Comparison of ENCODE assay signal across 10 mouse cellular contexts in the genomic region with DNA sequence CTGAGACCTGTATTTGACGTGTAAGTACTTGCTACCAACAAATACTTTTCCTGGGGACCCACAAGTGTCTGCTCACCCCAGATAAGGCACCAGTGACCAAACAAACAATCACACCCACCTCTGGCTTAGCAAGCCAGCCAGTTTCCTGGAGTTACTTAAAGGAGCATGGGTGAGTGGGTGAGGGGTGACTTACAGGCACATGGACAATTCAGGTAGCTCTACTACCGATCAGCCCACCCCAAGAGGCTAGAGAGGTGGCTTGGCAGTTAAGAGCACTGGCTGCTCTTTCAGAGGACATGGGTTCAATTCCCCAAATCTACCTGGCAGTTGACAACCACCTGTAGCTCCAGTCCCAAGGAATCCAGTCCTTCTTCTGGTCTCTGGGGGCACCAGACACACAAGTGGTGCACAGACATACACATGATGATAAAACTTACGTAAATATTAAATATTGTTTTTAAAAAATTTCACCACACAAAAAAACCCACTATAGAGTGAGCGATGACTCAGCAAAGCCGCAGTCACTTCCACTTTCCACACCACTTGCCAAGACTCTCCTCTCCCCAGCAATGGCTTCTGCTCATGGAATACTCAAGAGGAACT. TPM values are rescaled to one million over a fixed set of nuclear protein-coding genes. Genes with fewer than 3 reads are reported as not detected.
DNase-seq lines count a peak whose midpoint lies in the region; ATAC-seq and TF ChIP-seq lines count a peak whose summit lies in the region.
"Had no signal": no experiment of that assay in that cellular context is flagged by ENCODE, and none has a peak within 500 bp of the region (broad histone marks: within the 10 kb centered on the region; RNA-seq: fewer than 3 reads in every experiment).

No protein-coding gene starts in this region.

- WGBS in lung, postnatal 0 days, result 56% methylated on average over 5 of the region's 5 CpGs
- WGBS in liver, embryonic 14.5 days (ENCODE audit: insufficient replicate concordance), result 15% methylated on average over 5 of the region's 5 CpGs
- WGBS in stomach, embryonic 15.5 days, result 69% methylated on average over 5 of the region's 5 CpGs

- no peaks in the 10 kb centered on the region for H3K27me3 ChIP-seq in lung, postnatal 0 days (replicated peaks; ENCODE audit: insufficient read depth, low read length)
- H3K27me3 ChIP-seq in liver, embryonic 14.5 days (ENCODE audit: control insufficient read depth, insufficient read depth, low read length), result no peaks in the 10 kb centered on the region
- H3K27me3 ChIP-seq in stomach, embryonic 15.5 days (replicated peaks), result no peaks in the 10 kb centered on the region

- TF ChIP-seq CTCF in lung, postnatal 0 days (IDR thresholded peaks at IDR 0.05), result no peak
- no peak for TF ChIP-seq CTCF in liver, embryonic 14.5 days (IDR thresholded peaks at IDR 0.05; ENCODE audit: low read depth)

- no peak overlapping the region for H3K4me3 ChIP-seq in lung, postnatal 0 days (ENCODE audit: low read depth, low read length)
- no peak overlapping the region for H3K4me3 ChIP-seq in brown adipose tissue, adult 24 weeks (ENCODE audit: insufficient read depth, low read depth, low read length)
- H3K4me3 ChIP-seq in liver, embryonic 14.5 days (ENCODE audit: insufficient read depth in 1 of 2, low read depth in 2 of 2, low read length in 2 of 2), result peak overlapping the region; percentile 20 to 34; a peak in 3 of 4 replicates
- no peak overlapping the region for H3K4me3 ChIP-seq in stomach, embryonic 15.5 days (replicated peaks)

- H3K27ac ChIP-seq in lung, postnatal 0 days (ENCODE audit: low read length), result no peak overlapping the region
- H3K27ac ChIP-seq in brown adipose tissue, adult 24 weeks (replicated peaks; ENCODE audit: low read depth, low read length), result peak overlapping the region; percentile 56
- peak overlapping the region; percentile 94 for H3K27ac ChIP-seq in liver, embryonic 14.5 days
- no peak overlapping the region for H3K27ac ChIP-seq in stomach, embryonic 15.5 days

- H3K9ac ChIP-seq in lung, postnatal 0 days (replicated peaks; ENCODE audit: low read depth), result no peak overlapping the region
- peak overlapping the region; percentile 70 for H3K9ac ChIP-seq in liver, embryonic 14.5 days (replicated peaks)
- no peak overlapping the region for H3K9ac ChIP-seq in stomach, embryonic 15.5 days

- no peaks in the 10 kb centered on the region for H3K9me3 ChIP-seq in lung, postnatal 0 days (ENCODE audit: low read length)
- no peaks in the 10 kb centered on the region for H3K9me3 ChIP-seq in liver, embryonic 14.5 days (ENCODE audit: control insufficient read depth, low read length)
- H3K9me3 ChIP-seq in stomach, embryonic 15.5 days, result no peaks in the 10 kb centered on the region

- H3K36me3 ChIP-seq in lung, postnatal 0 days (ENCODE audit: insufficient read depth, low read length), result no peaks in the 10 kb centered on the region
- no peaks in the 10 kb centered on the region for H3K36me3 ChIP-seq in liver, embryonic 14.5 days (replicated peaks; ENCODE audit: control insufficient read depth, insufficient read depth, low read depth)
- no peaks in the 10 kb centered on the region for H3K36me3 ChIP-seq in stomach, embryonic 15.5 days

- peak; percentile 53 for DNase-seq in lung, postnatal 0 days (ENCODE audit: low spot score)
- no peak for DNase-seq in lung, postnatal 25 days (ENCODE audit: low spot score)
- peak; percentile 74 to 81 (median 76) for DNase-seq in liver, embryonic 14.5 days (ENCODE audit: low read depth in 3 of 3, low spot score in 3 of 3)
- no peak for DNase-seq in urinary bladder, adult 18-20 months (ENCODE audit: low spot score in 2 of 2)
- DNase-seq in cerebellum, adult 11 months, result no peak
- DNase-seq in left cerebral cortex, adult 18-20 months (ENCODE audit: low spot score in 2 of 2), result no peak
- DNase-seq: lung, postnatal 14 days had no signal

- TF ChIP-seq EP300 in lung, postnatal 0 days (IDR thresholded peaks at IDR 0.05), result no peak
- peak; percentile 86 for TF ChIP-seq EP300 in liver, embryonic 14.5 days (IDR thresholded peaks at IDR 0.05; ENCODE audit: low read depth)

- no peak overlapping the region for H3K4me2 ChIP-seq in lung, postnatal 0 days (replicated peaks; ENCODE audit: low read depth, low read length)
- H3K4me2 ChIP-seq in liver, embryonic 14.5 days (ENCODE audit: low read depth), result peak overlapping the region; percentile 72
- H3K4me2 ChIP-seq in stomach, embryonic 15.5 days, result no peak overlapping the region

- no peaks in the 10 kb centered on the region for H3K4me1 ChIP-seq in lung, postnatal 0 days (ENCODE audit: insufficient read depth, low read depth, low read length)
- peaks cover 9% of the 10 kb centered on the region for H3K4me1 ChIP-seq in brown adipose tissue, adult 24 weeks (ENCODE audit: control insufficient read depth, insufficient read depth, insufficient read length, low read length)
- peaks cover 36 to 53% of the 10 kb centered on the region in 2 experiments for H3K4me1 ChIP-seq in liver, embryonic 14.5 days (replicated peaks; ENCODE audit: control insufficient read depth in 2 of 2, insufficient read depth in 2 of 2, low read length in 1 of 2)
- no peaks in the 10 kb centered on the region for H3K4me1 ChIP-seq in stomach, embryonic 15.5 days

- peak; percentile 49 for ATAC-seq in lung, postnatal 0 days
- ATAC-seq in liver, embryonic 14.5 days (ENCODE audit: insufficient read depth), result peak; percentile 92
- ATAC-seq in stomach, embryonic 15.5 days (ENCODE audit: insufficient read depth, low FRiP score, low read depth), result peak; percentile 80; the same call in 1 of the 2 replicates
- ATAC-seq: inflammation-experienced regulatory T-cells, adult 6 months had no signal

RNA-seq across cellular contexts. Expression of a gene that starts 9.5 kb away (rescaled TPM):
- 44.5 and 48.8 TPM in 2 replicates for polyA plus RNA-seq in lung, postnatal 0 days (2015; fragmentation: Nextera tagmentation; extraction: Ambion mirVana)
- polyA plus RNA-seq in brown adipose tissue, adult 24 weeks (2012; ENCODE audit: insufficient read depth, insufficient read length, missing spikeins), result 11.0 and 13.5 TPM in 2 replicates
- polyA plus RNA-seq in liver, embryonic 14.5 days (2012; rRNA removed), result 27.3 and 32.1 TPM in 2 replicates
- polyA plus RNA-seq in liver, embryonic 14.5 days (2014; fragmentation: Nextera tagmentation; extraction: Ambion mirVana), result 45.2 and 50.5 TPM in 2 replicates
- 111 and 122 TPM in 2 replicates for polyA plus RNA-seq in stomach, embryonic 15.5 days (2015; fragmentation: Nextera tagmentation; extraction: Ambion mirVana)
- 100 to 1,000 TPM; 171 to 184 TPM for total RNA-seq in left cerebral cortex, adult 18-20 months (2021)

RNA-seq across cellular contexts. Expression of a gene that starts 30.6 kb away (rescaled TPM):
- polyA plus RNA-seq in lung, postnatal 0 days (2015; fragmentation: Nextera tagmentation; extraction: Ambion mirVana), result 362 and 394 TPM in 2 replicates
- polyA plus RNA-seq in brown adipose tissue, adult 24 weeks (2012; ENCODE audit: insufficient read depth, insufficient read length, missing spikeins), result 175 and 198 TPM in 2 replicates
- 78.6 and 107 TPM in 2 replicates for polyA plus RNA-seq in liver, embryonic 14.5 days (2012; rRNA removed)
- 397 and 402 TPM in 2 replicates for polyA plus RNA-seq in liver, embryonic 14.5 days (2014; fragmentation: Nextera tagmentation; extraction: Ambion mirVana)
- 473 and 509 TPM in 2 replicates for polyA plus RNA-seq in stomach, embryonic 15.5 days (2015; fragmentation: Nextera tagmentation; extraction: Ambion mirVana)
- total RNA-seq in left cerebral cortex, adult 18-20 months (2021), result 10 to 100 TPM; 68.6 to 71.2 TPM

RNA-seq across cellular contexts. Expression of a gene that starts 30.8 kb away (rescaled TPM):
- 18.0 and 18.7 TPM in 2 replicates for polyA plus RNA-seq in lung, postnatal 0 days (2015; fragmentation: Nextera tagmentation; extraction: Ambion mirVana)
- polyA plus RNA-seq in brown adipose tissue, adult 24 weeks (2012; ENCODE audit: insufficient read depth, insufficient read length, missing spikeins), result 1.4 and 2.1 TPM in 2 replicates
- polyA plus RNA-seq in liver, embryonic 14.5 days (2012; rRNA removed), result 53.1 and 75.8 TPM in 2 replicates
- 131 and 145 TPM in 2 replicates for polyA plus RNA-seq in liver, embryonic 14.5 days (2014; fragmentation: Nextera tagmentation; extraction: Ambion mirVana)
- 86.3 and 92.0 TPM in 2 replicates for polyA plus RNA-seq in stomach, embryonic 15.5 days (2015; fragmentation: Nextera tagmentation; extraction: Ambion mirVana)
- total RNA-seq in left cerebral cortex, adult 18-20 months (2021), result 10 to 100 TPM; 12.1 to 14.1 TPM

Comparison
In these comparisons a context has a peak if more than half of its experiments do, and no peak if none do; other contexts are left out.
1. DNase-seq: peak in lung, postnatal 0 days (single experiment) and liver, embryonic 14.5 days (3 of 3); none in lung, postnatal 25 days (single experiment), urinary bladder, adult 18-20 months (0 of 2), cerebellum, adult 11 months (single experiment) and left cerebral cortex, adult 18-20 months (0 of 2).
2. H3K27ac ChIP-seq: peak in brown adipose tissue, adult 24 weeks (single experiment) and liver, embryonic 14.5 days (single experiment); none in lung, postnatal 0 days (single experiment) and stomach, embryonic 15.5 days (single experiment).
3. H3K4me3 ChIP-seq: peak in liver, embryonic 14.5 days (2 of 2); none in lung, postnatal 0 days (single experiment), brown adipose tissue, adult 24 weeks (single experiment) and stomach, embryonic 15.5 days (single experiment).
4. Peak in every context shown above with its lines, with median percentiles within 50 percentile points of each other: ATAC-seq.